Mouse (Mus musculus) spleen, adult 12 weeks (tissue): ENCODE results near the gene Sema4b.

Experiments used
- DNase-seq: peaks from one replicate; pipeline ENCODE4 v3.0.0; 2022; ENCODE audit warnings: low spot score

The Sema4b gene

GRCm38 (mm10) chr7:80197941-80198778, 11.5 kb downstream of the Sema4b start:
- DNase-seq, result peak; percentile 73

GRCm38 (mm10) chr7:80198863-80199262, 12.2 kb downstream of the Sema4b start:
- DNase-seq, result no peak

GRCm38 (mm10) chr7:80199286-80199685, 12.6 kb downstream of the Sema4b start:
- no peak for DNase-seq

GRCm38 (mm10) chr7:80199851-80200587, 13.4 kb downstream of the Sema4b start:
- no peak for DNase-seq

GRCm38 (mm10) chr7:80200588-80200945, 13.9 kb downstream of the Sema4b start:
- no peak for DNase-seq

GRCm38 (mm10) chr7:80200963-80201539, 14.4 kb downstream of the Sema4b start:
- no peak for DNase-seq

GRCm38 (mm10) chr7:80201888-80202540, 15.4 kb downstream of the Sema4b start:
- DNase-seq, result no peak

- DNase-seq, result no peak
These were observed 16.3 kb downstream of the Sema4b start for GRCm38 (mm10) chr7:80202961-80203360.

- no peak for DNase-seq
These were observed 17.0 kb downstream of the Sema4b start for GRCm38 (mm10) chr7:80203638-80204096.

GRCm38 (mm10) chr7:80204362-80204761, 17.7 kb downstream of the Sema4b start:
- no peak for DNase-seq

GRCm38 (mm10) chr7:80204961-80205360, 18.3 kb downstream of the Sema4b start:
- DNase-seq, result no peak

- no peak for DNase-seq
These were observed 19.3 kb downstream of the Sema4b start for GRCm38 (mm10) chr7:80205705-80206589.

GRCm38 (mm10) chr7:80207314-80207731, 20.7 kb downstream of the Sema4b start:
- no peak for DNase-seq

GRCm38 (mm10) chr7:80208026-80208642, 21.5 kb downstream of the Sema4b start:
- peak; percentile 49 for DNase-seq

GRCm38 (mm10) chr7:80208738-80209430, 22.2 kb downstream of the Sema4b start:
- peak; percentile 85 for DNase-seq

GRCm38 (mm10) chr7:80209669-80210068, 23.0 kb downstream of the Sema4b start:
- DNase-seq, result peak; percentile 51

GRCm38 (mm10) chr7:80210982-80211381, 24.3 kb downstream of the Sema4b start:
- no peak for DNase-seq

GRCm38 (mm10) chr7:80213604-80214003, 27.0 kb downstream of the Sema4b start:
- DNase-seq, result no peak

GRCm38 (mm10) chr7:80214459-80214858, 27.8 kb downstream of the Sema4b start:
- no peak for DNase-seq

GRCm38 (mm10) chr7:80215398-80215797, 28.8 kb downstream of the Sema4b start:
- peak; percentile 68 for DNase-seq
